8 mouse cellular contexts compared by ENCODE assay signal in the genomic region with DNA sequence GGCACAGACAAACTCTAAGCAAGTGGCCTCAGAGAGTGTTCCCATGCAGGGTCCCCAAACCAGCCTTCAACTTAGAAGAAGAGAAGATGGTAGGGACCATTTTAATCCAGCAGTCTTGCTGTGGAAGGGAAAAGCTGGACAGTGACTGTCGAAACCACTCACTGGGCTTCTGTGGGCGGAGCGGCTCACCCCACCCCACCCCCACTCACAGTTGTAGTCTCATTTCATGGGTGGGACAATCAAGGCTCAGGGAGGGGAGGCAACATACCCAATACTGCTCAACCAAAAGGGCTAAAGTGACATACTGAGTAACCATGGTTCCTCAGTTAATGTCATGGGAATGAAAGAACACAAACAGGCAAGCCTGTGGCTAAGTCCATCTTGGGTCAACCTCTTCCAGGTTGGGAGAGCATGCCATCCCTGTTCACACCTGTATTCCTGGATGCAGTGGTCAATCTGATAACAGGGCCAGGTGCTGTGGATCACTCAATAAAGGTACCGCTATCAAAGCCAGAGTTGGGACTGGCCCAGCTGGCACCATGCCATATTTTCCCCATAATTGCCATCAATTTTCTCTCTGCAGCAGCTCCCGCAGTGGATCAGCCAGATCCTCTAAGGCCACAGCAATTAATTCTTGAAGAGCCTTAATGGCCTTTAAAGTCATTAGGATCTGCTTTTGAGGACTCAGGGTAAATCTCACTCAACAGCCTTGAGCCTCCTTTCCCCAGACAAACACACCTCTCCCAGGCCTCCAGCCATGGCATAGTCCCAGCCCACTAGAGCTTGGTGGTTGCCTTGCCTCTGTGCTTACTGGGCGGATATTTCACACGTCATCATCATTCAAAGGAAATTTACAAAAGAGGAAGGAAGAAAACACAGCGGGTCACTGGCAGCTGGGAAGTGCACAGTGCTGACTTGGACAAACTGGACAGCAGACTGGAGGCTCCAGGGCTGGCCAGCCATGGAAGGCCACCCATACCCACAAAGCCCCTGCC.
A peak's percentile ranks its signal among the peaks of the same experiment; 100 is the strongest.
DNase-seq lines count a peak whose midpoint lies in the region; ATAC-seq and TF ChIP-seq lines count a peak whose summit lies in the region.

No protein-coding gene starts in this region.

- 41% methylated on average over 8 of the region's 8 CpGs for WGBS in forebrain, postnatal 0 days
- 28% methylated on average over 8 of the region's 8 CpGs for WGBS in kidney, adult 2 months
- WGBS in lung, embryonic 14.5 days, result 47% methylated on average over 8 of the region's 8 CpGs

- TF ChIP-seq CTCF in forebrain, postnatal 0 days (IDR thresholded peaks at IDR 0.05; ENCODE audit: low read depth), result no peak
- TF ChIP-seq CTCF in kidney, adult 2 months (conservative IDR thresholded peaks at IDR 0.05; ENCODE audit: insufficient read depth, insufficient read length, low read depth, low read length), result no peak
- TF ChIP-seq CTCF in lung, embryonic 14.5 days (IDR thresholded peaks at IDR 0.05; ENCODE audit: low read depth), result no peak

- peak; percentile 32 for ATAC-seq in forebrain, postnatal 0 days
- ATAC-seq in lung, embryonic 14.5 days (ENCODE audit: insufficient read depth), result peak; percentile 23; the same call in 1 of the 2 replicates
- ATAC-seq in neutrophil, adult 5-6 weeks (ENCODE audit: extremely low read depth, insufficient number of reproducible peaks, low FRiP score, poor library complexity, severe bottlenecking), result peak; percentile 71

- peak; percentile 37 for DNase-seq in ovary, postnatal 36 days (ENCODE audit: low spot score)
- no peak for DNase-seq in ovary, adult 18-20 months (ENCODE audit: low spot score)
- no peak for DNase-seq in forebrain, postnatal 0 days
- DNase-seq in kidney, adult 2 months, result peak; percentile 86
- DNase-seq in lung, embryonic 14.5 days, result peak; percentile 79
- no peak for DNase-seq in thymus, postnatal 25 days
- DNase-seq in thymus, postnatal 4 days, result no peak

- H3K36me3 ChIP-seq in forebrain, postnatal 0 days (ENCODE audit: insufficient read depth), result no peaks in the 10 kb centered on the region
- H3K36me3 ChIP-seq in kidney, adult 2 months (ENCODE audit: control insufficient read depth, insufficient read depth, low read length), result no peaks in the 10 kb centered on the region
- no peaks in the 10 kb centered on the region for H3K36me3 ChIP-seq in lung, embryonic 14.5 days (ENCODE audit: insufficient read depth)

- H3K4me3 ChIP-seq in forebrain, postnatal 0 days (ENCODE audit: low read depth, low read length), result no peak overlapping the region
- H3K4me3 ChIP-seq in kidney, adult 2 months (ENCODE audit: insufficient read depth, low read depth, low read length), result no peak overlapping the region
- no peak overlapping the region for H3K4me3 ChIP-seq in lung, embryonic 14.5 days (ENCODE audit: low read depth, low read length)

- peak overlapping the region; percentile 15; the same call in 1 of the 2 replicates for H3K27ac ChIP-seq in forebrain, postnatal 0 days (ENCODE audit: low read depth, low read length)
- peak overlapping the region; percentile 75 for H3K27ac ChIP-seq in kidney, adult 2 months (ENCODE audit: insufficient read depth, low read depth, low read length)
- H3K27ac ChIP-seq in lung, embryonic 14.5 days (ENCODE audit: low read depth), result peak overlapping the region; percentile 37

- no peaks in the 10 kb centered on the region for H3K27me3 ChIP-seq in forebrain, postnatal 0 days (ENCODE audit: insufficient read depth, low read length)
- no peaks in the 10 kb centered on the region for H3K27me3 ChIP-seq in kidney, adult 2 months (replicated peaks; ENCODE audit: control insufficient read depth, insufficient read depth, low read length)
- H3K27me3 ChIP-seq in lung, embryonic 14.5 days (ENCODE audit: insufficient read depth, low read length), result no peaks in the 10 kb centered on the region

- H3K4me1 ChIP-seq in forebrain, postnatal 0 days (ENCODE audit: insufficient read depth), result peaks cover 9% of the 10 kb centered on the region
- H3K4me1 ChIP-seq in kidney, adult 2 months (ENCODE audit: control insufficient read depth, insufficient read depth, low read length), result peaks cover 67% of the 10 kb centered on the region
- peaks cover 57% of the 10 kb centered on the region for H3K4me1 ChIP-seq in lung, embryonic 14.5 days (ENCODE audit: insufficient read depth)

- no peaks in the 10 kb centered on the region for H3K9me3 ChIP-seq in forebrain, postnatal 0 days (ENCODE audit: low read length)
- no peaks in the 10 kb centered on the region for H3K9me3 ChIP-seq in lung, embryonic 14.5 days (ENCODE audit: low read depth, low read length)

- no peak for TF ChIP-seq POLR2A in kidney, adult 2 months (IDR thresholded peaks at IDR 0.05; ENCODE audit: low read depth, low read length)

- H3K9ac ChIP-seq in forebrain, postnatal 0 days, result no peak overlapping the region
- no peak overlapping the region for H3K9ac ChIP-seq in lung, embryonic 14.5 days

- no peak overlapping the region for H3K4me2 ChIP-seq in forebrain, postnatal 0 days (ENCODE audit: low read depth)
- H3K4me2 ChIP-seq in lung, embryonic 14.5 days, result peak overlapping the region; percentile 8

Comparison
In these comparisons a context has a peak if more than half of its experiments do, and no peak if none do; other contexts are left out.
1. DNase-seq: peak in ovary, postnatal 36 days (single experiment), kidney, adult 2 months (single experiment) and lung, embryonic 14.5 days (single experiment); none in ovary, adult 18-20 months (single experiment), forebrain, postnatal 0 days (single experiment), thymus, postnatal 25 days (single experiment) and thymus, postnatal 4 days (single experiment).
2. H3K27ac ChIP-seq: peak in every context shown above with its lines; median percentile 75 in kidney, adult 2 months; 37 in lung, embryonic 14.5 days; 15 in forebrain, postnatal 0 days.
3. Peak in every context shown above with its lines, with median percentiles within 50 percentile points of each other: ATAC-seq.